Mouse (Mus musculus) megakaryocyte, adult 5-6 weeks (primary cell): ENCODE results near the gene Gm28308. TPM values are rescaled to one million over a fixed set of nuclear protein-coding genes. Genes with fewer than 3 reads are reported as not detected.

Source experiments
- ATAC-seq: 2 replicates; pipeline ENCODE4 v1.8.0; 2016; ENCODE audit warnings: mild to moderate bottlenecking, inconsistent platforms; ENCODE audit not compliant: poor library complexity, severe bottlenecking
- total RNA-seq, 2 experiments: library from RNA; stranded (forward) in 1 of 2; stranded (reverse) in 1 of 2; fragments of 153-499, 151-499 nt in 1 of 2; fragments of 221-1000, 200-1000 nt in 1 of 2; gene quantifications; 2 replicates each; pipeline versions ENCODE4 v1.2.3 to v1.2.4; 2015 to 2017

Gene Gm28308
- total RNA-seq, 2 experiments from 2014 or later: not detected

DNA sequence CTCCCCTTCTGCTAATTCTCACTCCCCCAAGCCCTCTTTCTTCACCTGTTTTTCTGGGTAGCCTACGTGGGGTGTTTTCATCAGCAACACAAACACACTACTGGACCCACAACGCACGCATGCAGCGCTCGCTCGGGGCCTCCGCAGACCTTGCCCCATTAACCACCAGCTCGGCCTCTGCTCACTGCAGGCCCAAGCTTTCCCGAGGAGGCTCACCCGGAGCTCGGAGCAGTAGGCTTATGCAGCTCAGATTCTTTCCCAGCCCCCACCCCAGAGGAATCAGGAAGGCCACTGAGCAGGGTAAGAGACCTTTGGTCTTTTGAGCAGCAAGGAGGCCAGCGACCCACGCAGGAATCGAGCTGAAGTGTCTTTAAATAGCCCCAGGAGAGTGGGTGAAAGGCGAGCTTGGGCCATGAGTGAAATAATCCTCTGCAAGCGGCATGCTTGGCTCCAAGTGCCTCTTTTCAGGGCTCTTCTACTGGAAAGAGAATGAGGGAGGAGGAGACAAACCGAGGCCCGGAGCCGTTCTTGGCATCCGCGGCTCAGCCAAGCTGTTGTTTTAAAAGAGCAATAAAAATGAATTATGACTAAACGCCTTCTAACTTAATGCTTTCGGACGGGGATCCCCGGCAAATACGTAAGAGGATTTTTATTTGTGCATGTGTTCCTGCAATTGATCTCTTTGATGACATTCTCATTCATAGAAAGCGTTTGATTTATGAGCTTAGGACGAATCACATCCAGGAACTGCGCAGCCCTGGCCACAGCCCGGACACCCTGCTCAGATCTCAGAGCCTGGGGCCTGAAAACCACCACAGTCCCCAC lies 52.4 kb downstream of the Gm28308 start:
- no peak for ATAC-seq

GRCm38 (mm10) chr6:52159979-52160378 lies 53.2 kb downstream of the Gm28308 start:
- peak; percentile 48 for ATAC-seq

GRCm38 (mm10) chr6:52159164-52159761 lies 53.9 kb downstream of the Gm28308 start:
- ATAC-seq: no peak

GRCm38 (mm10) chr6:52158276-52159051 lies 54.7 kb downstream of the Gm28308 start, which contains the start of gene Hoxa1:
Hoxa1 (minus strand) TSS chr6:52158317.
- peak; percentile 93 for ATAC-seq

DNA sequence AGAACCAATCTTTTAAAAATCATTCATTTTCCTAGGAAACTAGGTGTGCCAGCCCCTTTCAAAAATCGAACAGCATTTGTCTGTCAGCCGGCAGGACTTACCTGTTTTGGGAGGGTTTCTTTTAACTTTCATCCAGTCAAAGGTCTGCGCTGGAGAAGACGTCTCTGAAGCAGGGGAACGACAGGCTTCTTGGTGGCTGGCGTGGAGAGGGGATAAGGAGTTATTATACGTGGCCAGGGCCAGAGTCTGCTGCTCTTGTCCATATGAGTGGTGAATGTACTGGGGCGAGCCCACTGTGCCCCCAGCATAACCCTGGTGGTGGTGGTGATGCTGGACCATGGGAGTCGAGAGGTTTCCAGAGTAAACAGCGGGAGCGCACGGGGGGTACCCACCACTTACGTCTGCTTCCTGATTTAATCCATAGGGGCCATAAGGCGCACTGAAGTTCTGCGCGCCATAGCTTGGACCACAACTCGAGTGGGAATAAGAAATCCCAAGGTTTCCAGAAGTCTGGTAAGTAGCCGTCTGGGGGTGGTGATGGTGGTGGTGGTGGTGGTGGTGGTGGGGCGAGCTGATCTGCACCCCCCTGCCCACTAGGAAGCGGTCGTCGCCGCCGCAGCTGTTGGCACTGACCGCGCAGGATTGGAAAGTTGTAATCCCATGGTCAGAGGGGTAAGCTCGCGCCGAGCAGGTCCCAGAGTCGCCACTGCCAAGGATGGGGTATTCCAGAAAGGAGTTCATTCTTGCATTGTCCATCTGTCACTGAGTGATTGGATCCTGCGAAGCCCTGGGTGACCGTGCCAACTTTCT lies 55.5 kb downstream of the Gm28308 start:
- 0 out of 2 replicates have a peak, but pooled peaks have one; percentile 5 for ATAC-seq

GRCm38 (mm10) chr6:52156551-52157200 lies 56.5 kb downstream of the Gm28308 start:
- ATAC-seq: no peak

DNA sequence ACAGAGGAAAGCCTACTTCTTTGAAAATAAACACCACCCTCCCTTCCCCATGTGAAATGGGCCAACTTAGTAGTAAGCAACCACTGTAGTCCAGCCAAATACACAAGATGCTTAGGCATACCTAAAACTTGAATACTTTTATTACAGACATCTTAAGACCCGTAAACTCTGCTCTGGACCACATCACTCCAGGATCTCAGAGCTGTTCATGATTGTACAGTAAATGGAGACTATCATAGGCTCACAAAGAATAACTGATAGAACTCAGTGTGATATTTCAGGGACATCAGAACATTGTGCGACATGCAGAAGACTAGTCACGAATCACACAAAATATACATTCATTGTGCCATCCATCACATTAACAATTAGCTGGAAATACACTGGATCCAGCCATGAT lies 57.7 kb downstream of the Gm28308 start:
- ATAC-seq: no peak

DNA sequence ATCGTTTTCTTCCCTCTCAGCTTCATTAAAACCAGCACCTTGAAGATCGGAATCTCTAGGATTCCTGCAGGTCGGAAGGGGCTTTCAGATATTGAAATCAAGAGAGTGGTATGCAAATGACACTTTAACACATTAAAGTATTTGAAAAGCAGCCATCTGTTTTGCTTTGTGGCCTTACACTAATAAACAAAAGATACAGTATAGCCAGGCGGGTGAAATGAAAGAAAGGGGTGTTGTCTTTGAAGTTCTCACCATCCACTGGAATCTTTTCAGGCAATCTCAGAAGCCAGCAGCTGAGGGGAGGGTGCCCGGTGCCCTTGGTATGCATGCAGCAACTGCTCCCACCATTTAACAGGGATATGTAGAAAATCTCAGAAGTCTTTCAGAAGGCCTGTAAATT lies 59.1 kb downstream of the Gm28308 start:
- no peak for ATAC-seq

DNA sequence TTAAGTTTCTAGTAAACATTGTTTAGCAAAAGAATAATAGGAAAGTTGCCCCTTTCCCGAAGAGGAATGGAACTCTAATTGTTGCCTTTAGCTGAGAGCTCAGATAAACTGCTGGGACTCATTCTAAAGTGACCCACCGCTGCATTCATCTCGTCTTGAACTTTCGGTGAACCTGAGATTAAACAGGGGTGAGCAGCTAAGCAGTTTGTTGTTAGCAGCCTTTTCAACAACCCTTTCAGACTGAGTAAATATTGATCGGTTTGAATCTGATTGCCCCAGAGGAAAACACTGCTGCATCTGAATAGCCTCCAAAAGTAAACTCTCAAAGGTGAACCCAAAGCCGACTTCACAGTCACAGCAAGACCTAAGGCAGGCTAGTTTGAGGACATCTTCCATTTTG lies 59.9 kb downstream of the Gm28308 start:
- no peak for ATAC-seq

- no peak for ATAC-seq
These were observed 60.6 kb downstream of the Gm28308 start for GRCm38 (mm10) chr6:52152226-52153193.

GRCm38 (mm10) chr6:52151571-52151970 lies 61.6 kb downstream of the Gm28308 start:
- ATAC-seq: no peak

GRCm38 (mm10) chr6:52150401-52150966 lies 62.7 kb downstream of the Gm28308 start:
- no peak for ATAC-seq

DNA sequence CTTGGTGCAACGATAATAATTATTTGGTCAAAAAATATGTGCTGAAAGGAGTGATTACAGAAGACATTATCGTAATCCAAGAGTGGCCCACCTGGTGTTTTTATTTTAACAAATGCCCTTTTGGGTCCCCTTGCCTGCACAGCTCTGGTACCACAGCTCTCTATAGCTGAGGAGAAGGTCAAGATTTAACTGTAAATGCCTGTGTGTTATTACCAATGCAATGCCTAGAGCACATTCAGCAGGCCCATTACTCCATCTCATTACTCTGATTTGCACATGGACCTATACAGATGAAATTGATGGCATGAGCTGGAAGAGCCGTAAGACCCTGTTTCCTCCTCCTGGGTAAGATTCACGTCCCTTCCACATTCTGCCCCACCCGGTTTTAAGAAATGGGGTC lies 74.0 kb downstream of the Gm28308 start:
- ATAC-seq: no peak

- ATAC-seq: no peak
These were observed 74.6 kb downstream of the Gm28308 start for GRCm38 (mm10) chr6:52138576-52138975.

GRCm38 (mm10) chr6:52137841-52138535 lies 75.2 kb downstream of the Gm28308 start:
- no peak for ATAC-seq

- ATAC-seq: no peak
These were observed 89.5 kb downstream of the Gm28308 start for GRCm38 (mm10) chr6:52123673-52124072.

DNA sequence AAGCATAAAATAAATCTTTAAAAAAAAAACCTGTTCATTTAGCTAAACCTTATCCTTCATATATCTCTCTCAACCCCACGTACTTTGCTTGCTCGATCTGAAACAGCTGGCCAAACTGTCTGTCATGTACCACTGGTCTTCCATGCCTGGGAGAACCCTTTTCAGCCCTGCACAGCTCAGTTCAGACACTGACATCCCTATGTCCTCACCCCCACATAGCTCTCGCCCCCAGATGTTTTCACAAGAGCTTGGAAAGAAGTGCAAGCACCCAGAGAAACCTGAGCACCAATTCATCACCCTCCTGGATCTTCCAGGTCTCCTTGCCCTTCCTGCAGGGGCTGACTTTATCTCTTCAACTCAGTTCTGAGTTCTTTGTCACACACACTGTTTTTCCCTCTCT lies 92.0 kb downstream of the Gm28308 start:
- no peak for ATAC-seq
